Mouse (Mus musculus) myocyte (in vitro differentiated cells): Measurements from ENCODE around the gene Trim25.

Experiments
- MAX ChIP-seq: IDR thresholded peaks from one replicate; pipeline ENCODE4 v1.6.1; 2011; ENCODE audit warnings: low read depth, mild to moderate bottlenecking, control low read depth
- POLR2A ChIP-seq: IDR thresholded peaks from one replicate; pipeline ENCODE4 v1.6.1; 2011; ENCODE audit warnings: low read depth, mild to moderate bottlenecking, control low read depth, moderate library complexity; ENCODE audit not compliant: insufficient read length
- REST ChIP-seq: IDR thresholded peaks from one replicate; pipeline ENCODE4 v1.6.1; 2011; ENCODE audit warnings: mild to moderate bottlenecking, control low read depth, moderate library complexity; ENCODE audit not compliant: insufficient read depth, insufficient read length
- TCF12 ChIP-seq: IDR thresholded peaks from one replicate; pipeline ENCODE4 v1.6.1; 2011; ENCODE audit warnings: mild to moderate bottlenecking, control low read depth; ENCODE audit not compliant: poor library complexity, insufficient read depth, severe bottlenecking
- USF1 ChIP-seq: IDR thresholded peaks from one replicate; pipeline ENCODE4 v1.6.1; 2011; ENCODE audit warnings: low read depth, mild to moderate bottlenecking, control low read depth, moderate library complexity

DNA sequence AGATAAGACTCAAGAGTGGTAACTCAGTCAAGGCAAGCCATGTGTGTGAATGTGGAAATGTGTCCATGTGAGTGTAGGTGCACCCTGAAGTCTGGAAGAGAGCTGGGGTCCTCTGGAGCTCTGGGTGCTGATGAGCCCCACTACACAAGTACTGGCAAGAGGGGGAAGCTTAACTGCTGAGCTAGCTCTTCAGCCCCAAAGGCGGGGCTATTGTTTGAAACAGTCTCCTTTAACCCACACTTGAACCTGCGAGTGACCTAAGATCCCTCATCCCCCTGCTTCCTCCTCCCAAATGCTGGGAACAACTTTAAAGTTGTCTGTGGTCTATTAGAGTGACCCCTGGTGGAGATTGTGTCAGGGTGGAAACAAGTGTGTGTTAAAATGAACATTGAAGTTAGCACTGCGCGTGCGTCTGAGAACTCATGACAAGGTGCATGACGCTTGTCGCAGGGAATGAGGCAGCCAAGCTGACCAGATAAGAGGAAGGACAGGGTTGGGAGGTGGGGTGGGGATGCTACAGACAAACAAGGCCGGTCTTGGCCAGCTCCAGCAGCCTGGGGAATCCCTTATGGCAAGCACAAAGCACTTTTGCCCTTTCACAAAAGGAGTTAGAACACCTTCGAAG, 21.6 kb downstream of the Trim25 start:
- TF ChIP-seq MAX (no peak), REST (no peak), POLR2A (no peak), USF1 (no peak), TCF12 (no peak)
